Mouse (Mus musculus) cerebellum, adult 11 months (tissue): Measurements from ENCODE around the gene Shox2.

Source experiments
- DNase-seq: peaks from one replicate; pipeline ENCODE4 v3.0.0; 2022

The Shox2 gene

DNA sequence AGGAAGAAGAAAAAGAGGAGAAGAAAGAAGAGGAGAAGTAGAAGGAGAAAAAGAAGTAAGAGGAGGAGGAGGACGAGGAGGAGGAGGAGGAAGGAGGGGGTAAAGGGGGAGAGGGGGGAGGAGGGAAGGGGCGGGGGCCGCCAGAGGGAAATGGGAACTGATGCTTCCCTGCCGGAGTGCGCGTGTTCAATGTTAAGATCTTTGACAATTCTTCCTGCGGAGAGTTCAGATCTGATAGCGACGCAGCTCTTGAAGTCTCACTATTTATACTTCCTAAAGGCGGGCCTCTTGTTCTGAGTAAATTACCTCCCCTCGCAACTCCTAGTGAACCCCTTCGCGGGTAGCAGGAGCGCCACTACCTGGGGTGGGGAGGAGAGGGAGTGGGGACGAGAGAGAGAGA is at the start of gene Shox2:
TSS of gene Shox2 (minus strand) at position 66 of the 400 bp plus-strand sequence.
- no peak for DNase-seq

DNA sequence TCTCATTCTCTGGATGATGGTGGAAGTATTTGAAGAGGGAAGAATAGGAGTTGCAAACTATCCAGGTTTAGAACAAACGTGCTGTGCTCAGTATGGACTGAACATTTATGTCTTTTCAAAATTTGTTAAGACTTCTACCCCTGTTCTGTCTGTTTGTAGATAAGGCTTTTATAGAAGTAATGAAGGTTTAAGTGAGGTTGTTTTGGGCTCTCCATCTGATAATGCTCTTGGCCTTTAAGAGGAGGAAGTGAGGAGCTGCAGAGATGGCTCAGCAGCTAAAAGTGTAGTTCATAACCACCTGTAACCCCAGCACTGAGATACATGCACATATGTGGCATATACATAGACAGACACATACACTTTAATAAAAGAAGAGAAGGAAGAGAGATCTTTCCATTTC is 15.2 kb upstream of the Shox2 start:
- DNase-seq: no peak

DNA sequence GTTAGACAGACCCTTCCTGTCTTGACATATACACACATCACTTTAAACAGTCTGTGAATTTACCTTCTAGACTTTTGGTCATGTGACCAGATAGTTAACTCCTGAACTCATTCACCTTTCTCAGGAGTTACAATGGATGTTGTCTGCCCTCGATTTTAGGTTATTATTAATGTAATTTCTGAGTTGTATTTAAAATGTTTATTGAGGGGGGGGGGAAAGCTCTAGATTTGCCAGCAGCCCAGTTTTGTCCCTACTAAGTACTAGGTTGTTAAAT is 4.7 kb upstream of the Shox2 start:
- no peak for DNase-seq

DNA sequence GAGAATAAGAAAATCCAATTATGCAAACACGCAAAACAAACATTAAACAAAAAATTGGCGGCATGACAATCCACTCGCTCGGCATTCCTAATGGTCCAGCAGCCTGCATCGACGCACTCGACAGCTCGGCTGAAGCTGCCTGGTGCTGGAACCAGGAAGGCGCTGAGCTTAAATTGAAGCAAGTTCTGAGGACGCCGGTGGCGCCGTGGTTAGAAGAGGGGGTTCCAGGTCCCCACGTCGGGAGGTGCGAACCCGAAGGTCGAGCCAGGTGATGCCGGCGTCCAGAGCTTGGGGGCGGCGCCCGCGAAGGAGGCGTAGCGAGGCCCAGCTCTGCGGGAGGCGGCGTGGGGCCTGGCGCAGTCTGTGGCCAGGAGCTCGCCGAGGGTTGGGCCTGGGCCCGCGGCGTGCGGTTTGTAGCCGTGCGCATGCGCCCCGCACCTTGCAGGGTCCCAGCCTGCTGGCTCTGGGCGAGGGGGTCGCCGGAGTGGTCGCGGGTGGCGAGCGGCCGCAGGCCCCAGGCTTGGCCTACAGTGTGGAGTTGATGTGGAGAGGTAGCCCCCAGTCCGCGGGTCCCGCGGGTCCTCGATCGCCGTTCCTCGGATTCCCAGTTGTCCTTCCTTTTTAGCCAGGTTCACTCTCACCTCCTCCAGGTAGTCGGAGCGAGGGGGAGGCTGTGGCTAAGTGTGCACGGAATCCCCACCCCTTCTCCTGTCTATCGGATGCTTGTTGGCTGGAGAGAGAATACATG is 4.1 kb upstream of the Shox2 start:
- peak; percentile 66 for DNase-seq

DNA sequence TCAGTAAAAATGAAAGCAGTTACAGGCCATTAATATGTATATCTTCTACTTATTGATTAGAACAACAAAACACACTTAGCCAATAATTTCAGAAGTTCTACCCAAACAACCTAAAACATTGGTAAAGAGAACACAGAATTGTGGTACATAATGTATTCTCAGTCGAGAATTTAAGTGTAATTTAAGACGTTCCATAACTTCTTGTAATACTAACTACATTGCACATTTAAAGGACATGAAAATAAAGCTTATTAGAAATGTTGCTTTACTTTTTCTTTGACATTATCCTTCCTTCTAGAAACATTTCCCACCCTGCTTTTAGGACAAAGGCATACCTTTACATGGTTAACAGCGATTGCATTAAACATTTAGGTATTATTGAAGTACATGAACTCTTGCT is 1.9 kb upstream of the Shox2 start:
- DNase-seq: no peak

DNA sequence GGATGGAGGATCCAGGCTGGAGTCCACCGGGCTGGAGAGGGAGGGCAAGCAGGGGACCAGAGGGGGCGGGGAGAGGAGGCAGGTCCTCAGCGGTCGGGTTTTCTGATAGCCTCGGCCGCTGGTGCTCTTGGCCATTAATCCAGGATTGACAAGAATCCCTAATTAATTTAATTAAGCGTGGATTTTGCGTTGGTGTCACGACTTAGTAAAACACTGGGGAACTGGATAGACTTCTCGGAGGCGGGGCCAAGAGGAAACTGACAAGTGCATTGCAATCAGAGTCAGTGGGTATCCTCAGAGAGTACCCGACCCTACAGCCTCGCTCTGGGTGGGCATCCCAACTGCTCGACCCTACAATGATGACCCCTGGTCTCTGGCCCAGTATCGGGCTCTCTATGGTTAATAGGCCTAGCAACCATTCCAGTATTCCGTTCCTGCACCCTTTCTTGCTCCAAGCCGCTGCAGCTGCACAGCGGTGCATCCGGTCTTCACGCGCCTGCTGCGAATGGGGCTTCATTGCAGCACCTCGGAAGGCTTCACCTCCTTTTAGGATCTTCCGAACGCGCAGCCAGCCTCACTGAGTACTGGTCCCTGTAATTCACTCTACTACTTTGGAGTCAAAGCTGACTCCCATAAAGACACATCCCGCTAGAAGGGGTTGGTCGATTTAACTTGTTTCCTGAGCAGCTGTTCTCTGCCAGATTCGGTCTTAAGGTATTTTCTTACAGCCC is 775 bp upstream of the Shox2 start:
- no peak for DNase-seq

DNA sequence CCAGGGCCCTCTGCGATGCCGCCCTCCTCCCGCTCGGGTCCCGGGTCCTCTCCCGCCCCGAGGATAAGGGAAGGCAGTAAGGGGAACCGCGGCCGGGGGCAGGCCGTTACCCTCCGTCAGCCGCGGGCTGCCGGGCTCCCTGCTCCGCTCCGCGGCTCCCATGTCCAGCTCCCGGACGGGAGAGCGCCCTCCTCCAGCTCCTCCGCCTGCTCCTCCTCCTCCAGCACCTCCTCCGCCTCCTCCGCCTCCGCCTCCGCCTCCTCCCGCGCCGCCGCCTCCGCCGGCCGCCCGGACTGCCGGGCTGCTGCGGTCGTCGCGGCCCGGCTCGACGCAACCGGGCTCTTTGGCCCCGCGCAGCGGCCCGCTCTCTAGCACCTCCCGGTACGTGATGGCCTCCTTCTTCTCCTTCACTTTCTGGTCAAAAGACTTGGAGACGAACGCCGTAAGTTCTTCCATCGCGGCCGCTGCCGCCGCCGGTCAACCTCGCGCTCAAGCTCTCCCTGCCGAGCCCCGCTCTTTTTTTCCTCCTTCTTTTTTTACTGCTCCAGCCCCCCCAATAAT is 390 bp downstream of the Shox2 start, which contains the start of gene Rsrc1:
TSS of gene Rsrc1 (plus strand) at position 290 of the 561 bp plus-strand sequence.
- no peak for DNase-seq

DNA sequence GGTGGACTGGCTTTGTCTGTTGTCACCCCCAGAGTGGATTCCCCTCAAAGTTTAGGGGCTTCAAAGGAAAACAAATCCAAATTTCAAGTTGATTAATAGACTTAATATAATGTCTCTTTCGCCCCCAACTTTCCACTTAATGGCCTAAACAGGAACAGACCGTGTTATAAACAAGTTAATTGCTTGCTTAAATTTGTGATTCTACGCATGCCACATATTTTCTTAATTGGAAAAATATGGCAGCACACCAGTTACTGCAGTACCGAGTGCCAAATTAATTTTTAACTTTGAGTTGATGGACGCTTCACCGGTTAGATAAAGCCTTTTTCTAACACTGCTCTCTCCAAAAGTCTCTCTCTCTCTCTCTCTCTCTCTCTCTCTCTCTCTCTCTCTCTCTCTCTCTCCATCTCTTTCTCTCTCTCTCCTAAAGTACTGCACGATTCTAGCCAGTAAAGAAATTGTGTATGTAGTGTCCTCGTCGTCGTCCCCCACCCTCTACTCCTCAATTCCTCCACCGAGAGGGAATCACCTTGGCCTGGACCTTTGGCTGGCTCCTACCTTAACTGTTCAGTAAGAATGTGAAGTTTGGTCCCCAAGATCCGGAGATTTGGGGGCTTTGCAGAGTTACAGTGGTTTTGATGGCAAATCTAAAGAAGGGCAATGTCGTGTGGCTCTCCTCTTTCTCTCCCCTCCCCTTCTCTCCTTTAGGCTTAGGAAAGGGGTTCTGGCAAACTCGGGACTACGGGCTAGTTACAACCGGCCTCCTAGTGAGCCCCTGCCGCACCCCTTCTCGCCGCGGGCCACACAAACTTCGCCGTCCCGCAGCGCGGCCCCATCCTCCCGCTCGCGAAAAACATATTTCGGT is 1.2 kb downstream of the Shox2 start:
- no peak for DNase-seq

DNA sequence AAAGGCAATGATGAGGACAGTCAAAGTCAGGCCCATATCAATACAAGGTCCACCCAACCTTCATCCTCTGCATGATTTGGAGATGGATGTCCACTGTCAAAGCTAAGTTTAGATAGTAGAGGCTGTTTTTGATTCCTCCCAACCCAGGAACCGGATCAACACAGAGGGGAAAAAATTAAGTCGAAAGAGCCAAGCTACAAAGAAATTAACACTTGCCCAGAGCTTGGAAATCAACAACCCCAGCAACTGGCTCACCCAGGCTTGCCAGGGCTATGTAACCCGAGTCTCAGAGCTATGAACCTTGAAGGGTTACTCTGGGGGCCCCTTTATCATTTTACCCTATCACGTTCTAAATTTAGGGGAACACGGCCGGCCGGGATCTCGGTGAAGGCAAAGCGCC is 2.1 kb downstream of the Shox2 start:
- no peak for DNase-seq

DNA sequence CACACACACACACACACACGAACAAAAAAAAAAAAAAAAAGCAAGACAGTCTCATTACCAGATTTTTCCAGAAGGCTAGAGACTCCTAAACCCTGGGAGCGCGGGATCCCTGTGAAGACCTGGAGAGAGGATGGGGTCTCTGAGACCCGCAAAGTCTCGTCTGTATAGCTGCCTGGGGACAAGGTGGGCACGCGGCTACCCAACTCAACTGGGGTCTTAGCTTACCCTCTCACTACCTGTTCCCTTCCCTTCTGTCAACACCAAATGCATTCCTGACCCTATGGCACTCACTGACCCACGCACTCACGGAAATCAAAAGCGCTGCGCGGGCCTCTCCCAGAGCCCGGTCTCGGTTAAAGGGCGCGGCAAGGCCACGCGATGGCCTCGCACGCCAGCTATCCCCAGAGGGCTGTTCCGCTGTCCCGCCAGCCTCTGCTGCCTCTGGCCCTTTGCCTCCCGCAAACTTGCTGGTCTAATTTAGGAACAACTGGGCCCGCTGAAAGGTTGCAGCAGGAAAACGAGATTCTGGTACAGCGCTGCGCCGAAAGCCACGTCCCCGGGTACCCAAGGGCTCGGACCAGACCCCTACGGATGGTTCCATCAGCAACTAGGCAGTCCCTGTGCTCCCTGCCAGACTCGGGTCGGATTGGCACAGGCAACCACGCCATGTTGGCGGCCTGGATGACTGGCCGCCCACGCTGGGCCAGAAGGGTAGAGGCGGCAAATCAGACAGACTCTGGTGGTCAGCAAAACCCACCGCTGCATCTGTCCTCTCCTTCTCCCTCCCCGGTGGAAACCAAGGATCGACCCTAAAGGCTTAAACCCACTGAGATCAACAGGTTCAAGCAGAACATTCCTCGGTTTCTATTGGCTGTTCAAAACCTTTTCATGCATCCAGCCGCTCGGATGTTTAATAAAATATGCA is 2.9 kb downstream of the Shox2 start:
- DNase-seq: no peak

DNA sequence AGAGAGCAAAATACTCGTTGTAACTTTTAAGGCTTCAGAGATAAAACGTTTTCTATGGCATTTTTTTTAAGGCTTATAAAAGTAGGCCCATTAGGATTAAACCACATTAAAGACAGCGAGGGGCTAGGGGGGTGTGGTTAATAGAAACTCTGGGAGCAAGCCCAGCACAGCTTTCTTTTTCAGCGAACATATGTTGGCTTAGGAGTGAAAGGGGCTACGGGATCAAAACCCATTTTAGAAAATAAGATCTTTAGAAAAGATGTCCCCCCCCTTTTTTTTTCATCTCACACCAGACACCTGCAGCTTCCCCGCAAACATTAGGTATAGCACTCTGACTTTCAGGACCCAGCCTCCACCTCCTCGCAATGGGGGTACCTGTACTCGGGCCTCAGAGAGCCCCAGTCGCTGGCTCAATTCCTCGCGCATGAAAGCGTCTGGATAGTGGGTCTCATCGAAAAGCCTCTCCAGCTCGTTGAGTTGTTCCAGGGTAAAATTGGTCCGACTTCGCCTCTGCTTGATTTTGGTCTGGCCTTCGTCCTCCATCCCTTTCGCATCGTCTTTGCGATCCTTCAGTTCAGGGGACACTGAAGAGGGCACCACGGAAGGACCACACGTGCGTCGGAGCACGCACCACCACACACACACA is 3.6 kb downstream of the Shox2 start:
- DNase-seq: no peak

DNA sequence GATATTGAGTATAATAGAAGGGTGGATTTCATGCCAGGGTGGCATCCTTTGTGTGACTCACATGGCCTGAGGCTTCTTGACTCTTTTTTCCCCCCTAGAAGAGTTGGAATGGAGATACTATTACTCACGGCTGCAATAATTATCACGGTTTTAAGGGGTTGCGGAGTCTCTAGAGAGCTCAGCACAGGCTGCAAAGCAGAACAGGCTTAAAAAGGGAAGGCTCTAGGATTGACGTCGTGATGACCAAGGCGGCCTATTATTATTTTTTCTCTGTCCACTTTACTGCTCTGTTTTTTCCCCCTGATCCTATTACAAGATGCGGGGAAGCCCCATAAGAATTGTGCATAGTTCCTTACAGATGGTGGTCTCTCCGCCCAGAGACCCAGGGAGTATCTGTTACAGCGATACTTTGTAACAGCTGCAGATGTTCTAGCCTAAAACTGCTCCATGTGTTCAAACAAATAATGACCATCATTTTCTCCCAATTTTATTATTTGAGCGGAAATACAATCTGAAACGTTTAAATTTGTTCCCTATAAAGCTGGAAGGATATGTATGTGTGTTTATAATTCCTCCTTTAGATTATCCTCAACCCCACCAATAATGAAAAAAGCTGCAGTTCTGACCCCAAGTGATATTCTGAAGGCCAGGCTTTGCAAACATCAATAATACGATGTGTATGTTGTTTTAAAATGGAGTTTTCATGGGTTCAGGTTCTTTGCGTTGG is 4.5 kb downstream of the Shox2 start:
- no peak for DNase-seq

DNA sequence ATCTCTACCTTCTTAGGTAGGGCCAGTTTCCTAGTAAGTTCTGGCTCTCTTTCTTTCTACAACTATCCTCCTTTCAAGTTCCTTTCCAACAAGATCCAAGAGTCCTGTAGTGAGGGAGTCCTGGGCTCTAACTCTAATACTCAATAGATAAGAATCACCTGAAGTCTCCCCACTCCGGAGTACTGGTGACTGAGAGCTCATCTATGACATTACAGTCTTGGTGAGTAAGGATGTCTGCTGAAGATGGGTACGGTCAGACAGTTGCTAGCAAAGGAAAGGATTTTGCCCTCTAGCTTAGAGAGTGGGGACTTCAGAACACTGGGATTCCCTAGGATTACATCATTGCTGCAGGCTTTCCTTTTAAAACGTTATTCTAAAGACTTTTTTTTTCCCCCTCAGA is 7.1 kb downstream of the Shox2 start:
- no peak for DNase-seq

DNA sequence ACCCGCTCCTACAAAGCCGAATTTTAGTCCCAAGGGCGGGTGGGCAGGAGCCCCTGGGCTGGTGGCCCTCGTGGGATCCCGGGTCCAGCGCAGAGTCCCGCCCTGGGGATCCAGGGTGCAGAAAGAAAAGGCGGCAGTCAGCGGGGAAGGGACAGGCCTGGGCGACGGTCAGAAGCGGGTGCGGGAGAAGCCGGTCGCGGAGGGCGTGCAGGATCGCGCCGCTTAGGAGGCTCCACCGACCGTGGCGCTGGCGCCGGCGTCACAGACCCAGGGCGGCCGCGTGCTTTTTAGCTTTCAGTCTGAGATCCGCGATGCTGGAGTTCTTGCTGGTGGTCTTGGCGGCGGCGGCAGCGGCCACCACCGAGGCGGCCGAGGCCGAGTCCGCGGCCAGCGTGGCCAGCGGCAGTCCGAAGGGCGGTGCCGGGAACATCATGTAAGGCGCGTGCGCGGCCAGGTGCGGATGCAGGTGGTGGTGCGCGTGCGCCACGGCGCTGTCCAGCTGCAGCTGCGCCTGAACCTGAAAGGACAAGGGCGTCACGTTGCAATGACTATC is 8.1 kb downstream of the Shox2 start:
- no peak for DNase-seq

DNA sequence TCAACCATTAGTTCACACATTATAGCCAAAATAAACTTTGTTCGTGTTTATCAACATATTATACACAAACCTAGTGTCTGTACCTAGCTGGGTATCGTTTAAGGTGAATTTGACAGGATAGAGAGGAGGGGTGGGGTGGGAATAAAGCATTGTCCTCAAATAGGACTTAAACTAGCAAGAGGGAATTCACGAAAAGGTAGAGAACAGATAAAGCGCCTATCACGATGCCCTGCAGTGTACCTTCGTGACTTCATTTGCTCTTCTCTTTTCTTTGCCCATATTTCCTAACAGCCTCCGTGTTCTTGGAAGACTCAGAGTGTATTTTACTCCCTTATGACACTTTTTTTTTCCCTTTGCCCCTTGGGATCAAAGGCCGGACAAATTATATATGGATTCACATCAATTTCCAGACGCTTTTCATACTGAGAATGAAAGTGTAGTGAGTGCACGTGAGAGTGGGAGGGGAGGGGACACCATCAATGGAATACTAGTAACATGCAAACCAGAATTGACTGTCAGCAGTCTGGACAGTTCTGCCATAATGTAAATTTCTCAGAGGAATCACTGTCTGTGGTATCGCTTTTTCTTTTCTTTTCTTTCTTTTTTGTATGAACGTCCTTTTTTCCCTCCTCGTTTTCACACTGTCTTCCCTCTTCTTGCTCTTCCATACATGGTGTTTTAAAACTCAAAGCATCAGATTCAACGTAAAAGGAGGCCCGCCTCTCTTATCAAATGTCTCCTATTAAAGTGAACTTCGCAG is 9.2 kb downstream of the Shox2 start:
- no peak for DNase-seq

DNA sequence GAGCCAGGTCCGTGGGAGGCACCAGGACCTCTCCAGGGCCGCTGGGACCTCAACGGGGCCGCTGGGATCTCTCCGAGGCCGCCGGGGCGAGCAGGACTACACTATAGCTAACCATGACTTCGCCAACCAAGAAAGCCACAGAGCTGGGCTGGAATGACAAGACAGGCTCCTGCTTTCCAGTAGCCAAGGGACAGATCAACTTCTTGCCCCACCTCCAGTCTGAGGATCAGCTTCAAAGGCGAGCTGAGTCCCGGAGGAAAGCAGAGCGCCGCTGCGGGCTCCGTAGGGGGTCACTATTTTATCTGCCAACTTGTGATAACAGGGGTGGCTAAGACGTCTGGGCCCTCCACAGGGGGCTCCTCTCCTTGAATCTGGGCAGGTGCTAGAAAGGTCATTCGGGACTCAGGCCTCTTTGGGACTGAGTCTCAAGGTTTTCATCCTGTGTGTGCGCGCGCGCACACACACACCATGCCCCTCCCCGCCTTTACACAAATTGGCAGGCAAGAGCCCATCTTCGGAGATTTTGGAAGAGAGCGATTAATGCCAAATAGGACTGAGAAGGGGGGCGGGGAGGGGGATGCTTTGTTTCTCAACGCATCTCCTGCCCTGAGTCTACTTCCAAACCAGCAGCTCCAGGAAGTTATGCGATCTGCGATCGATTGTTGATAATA is 10.8 kb downstream of the Shox2 start:
- no peak for DNase-seq

DNA sequence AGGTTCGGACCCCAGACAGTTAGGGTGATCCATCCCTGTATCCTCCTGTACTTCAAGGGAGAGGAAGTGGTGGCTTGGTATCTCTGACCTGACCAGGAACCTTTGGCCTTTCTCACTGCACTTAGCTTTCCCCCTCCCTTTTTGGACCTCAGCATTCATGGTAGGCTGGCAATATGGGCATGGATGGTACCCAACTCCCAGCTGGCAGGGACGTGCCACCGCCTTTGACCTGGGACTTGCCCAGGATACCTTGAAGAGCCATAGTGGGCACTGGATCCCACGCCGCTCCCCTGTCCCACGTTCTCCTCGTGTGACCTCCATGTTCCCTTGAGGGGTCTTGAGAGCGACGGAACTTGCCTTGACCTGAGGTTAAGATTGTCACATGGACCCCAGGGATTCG is 11.3 kb downstream of the Shox2 start:
- DNase-seq: no peak

DNA sequence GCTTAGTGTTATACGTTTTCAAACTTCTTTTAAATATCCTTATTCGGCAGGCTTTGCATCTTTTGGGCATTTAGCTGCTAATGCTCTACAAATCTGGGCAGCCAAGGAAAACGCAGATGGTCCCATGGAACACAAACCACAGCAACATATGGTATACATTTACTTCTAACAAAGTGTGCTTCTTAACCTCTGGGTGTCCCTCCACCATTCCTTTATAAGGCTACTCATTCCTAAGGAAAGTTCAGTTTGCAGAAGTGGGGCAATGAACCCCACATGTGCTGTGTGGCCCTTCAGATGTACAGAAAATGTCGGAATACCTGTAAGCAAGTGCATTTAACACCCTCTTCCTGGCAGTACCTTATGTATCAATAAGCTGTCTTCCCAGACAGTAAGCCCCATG is 14.1 kb downstream of the Shox2 start:
- no peak for DNase-seq

DNA sequence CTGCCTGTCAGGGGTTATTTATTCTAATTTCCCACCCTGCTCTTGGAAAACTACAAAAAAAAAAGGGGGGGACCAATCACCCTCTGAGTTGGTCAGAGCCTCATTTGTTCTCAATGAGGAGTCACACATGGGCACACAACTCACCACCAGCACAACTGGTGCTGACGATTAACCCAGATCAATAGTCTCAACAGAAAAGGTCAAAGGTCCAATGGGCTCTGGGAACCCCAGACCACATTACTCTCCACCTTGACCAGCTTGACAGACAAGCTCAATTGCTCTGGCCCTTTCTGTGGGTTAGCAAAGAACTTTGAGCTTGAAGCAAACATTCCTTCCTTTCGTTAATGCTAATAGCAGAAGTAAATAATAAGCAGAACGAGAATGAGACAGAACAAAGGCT is 16.7 kb downstream of the Shox2 start:
- no peak for DNase-seq
